Mouse (Mus musculus) midbrain, embryonic 13.5 days (tissue): Measurements from ENCODE around the gene Trim25. TPM values are rescaled to one million over a fixed set of nuclear protein-coding genes. Genes with fewer than 3 reads are reported as not detected.
A peak's percentile ranks its signal among the peaks of the same experiment; 100 is the strongest.

Experiments
- ATAC-seq: fragments of 200-750 bp; cut with Nextera tagmentation; 2 replicates; pipeline ENCODE4 v1.8.0; 2017; ENCODE audit warnings: mild to moderate bottlenecking, moderate TSS enrichment, moderate library complexity
- H3K27ac ChIP-seq: fragments of 300-500 bp; sonication (generic); 2 replicates; pipeline ENCODE4 v1.5.1; 2015; ENCODE audit warnings: inconsistent platforms, mild to moderate bottlenecking, moderate library complexity
- H3K27me3 ChIP-seq: fragments of 300-500 bp; sonication (generic); 2 replicates; pipeline ENCODE4 v1.6.1; 2015; ENCODE audit warnings: mild to moderate bottlenecking, inconsistent platforms
- H3K36me3 ChIP-seq: fragments of 300-500 bp; sonication (generic); 2 replicates; pipeline ENCODE4 v1.6.1; 2015; ENCODE audit warnings: mild to moderate bottlenecking, inconsistent platforms
- H3K4me1 ChIP-seq: fragments of 300-500 bp; sonication (generic); replicated peaks from 2 replicates; pipeline ENCODE4 v1.6.1; 2015; ENCODE audit warnings: inconsistent platforms
- H3K4me2 ChIP-seq: fragments of 300-500 bp; sonication (generic); replicated peaks from 2 replicates; pipeline ENCODE4 v1.6.1; 2015; ENCODE audit warnings: moderate library complexity, mild to moderate bottlenecking, inconsistent platforms
- H3K4me3 ChIP-seq: fragments of 300-500 bp; sonication (generic); replicated peaks from 2 replicates; pipeline ENCODE4 v1.5.1; 2015; ENCODE audit warnings: mild to moderate bottlenecking, inconsistent platforms
- H3K9ac ChIP-seq: fragments of 300-500 bp; sonication (generic); replicated peaks from 2 replicates; pipeline ENCODE4 v1.6.1; 2015; ENCODE audit warnings: mild to moderate bottlenecking, inconsistent platforms
- H3K9me3 ChIP-seq: fragments of 300-500 bp; sonication (generic); 2 replicates; pipeline ENCODE4 v1.6.1; 2016; ENCODE audit warnings: mild to moderate bottlenecking, inconsistent platforms
- WGBS: fragments of 180-500 bp; shearing (Covaris S2); methylation state at CpG from one replicate; pipeline ENCODE4 v1.1.7; 2015; 5-methylcytosine and 5-hydroxymethylcytosine counted together
- polyA plus RNA-seq: library from polyadenylated mRNA; unstranded; fragments of >200 nt; fragmentation: Nextera tagmentation; extraction: Ambion mirVana; gene quantifications from 2 replicates; pipeline ENCODE4 v1.2.1, GENCODE M21; 2015

The Trim25 gene
- polyA plus RNA-seq, 1 experiment from 2014 or later: 3.5 TPM

- Histone ChIP-seq H3K9me3 (no peaks in the 10 kb centered on the region), H3K27ac (peak overlapping the region; percentile 74), H3K4me3 (peak overlapping the region; percentile 92), H3K4me1 (peaks cover 39% of the 10 kb centered on the region), H3K4me2 (peak overlapping the region; percentile 95), H3K36me3 (peaks cover under 1% of the 10 kb centered on the region; the same call in 1 of the 2 replicates), H3K27me3 (no peaks in the 10 kb centered on the region), H3K9ac (peak overlapping the region; percentile 91)
- ATAC-seq: peak; percentile 87
- WGBS: 1% methylated on average over 33 of the region's 33 CpGs
These were observed 60.8 kb downstream of the Trim25 start for GRCm38 (mm10) chr11:89059919-89060422.

- Histone ChIP-seq H3K9me3 (no peaks in the 10 kb centered on the region), H3K36me3 (no peaks in the 10 kb centered on the region), H3K9ac (peak overlapping the region; percentile 91), H3K4me3 (peak overlapping the region; percentile 92), H3K27me3 (no peaks in the 10 kb centered on the region), H3K4me1 (peaks cover 38% of the 10 kb centered on the region), H3K4me2 (peak overlapping the region; percentile 95), H3K27ac (peak overlapping the region; percentile 74)
- WGBS: 1% methylated on average over 60 of the region's 63 CpGs
- peak; percentile 95 for ATAC-seq
These were observed 61.4 kb downstream of the Trim25 start for GRCm38 (mm10) chr11:89060423-89061089.

GRCm38 (mm10) chr11:89061362-89061761, 62.2 kb downstream of the Trim25 start:
- Histone ChIP-seq H3K9ac (no peak overlapping the region), H3K4me1 (peaks cover 31% of the 10 kb centered on the region), H3K27me3 (no peaks in the 10 kb centered on the region), H3K4me3 (no peak overlapping the region), H3K9me3 (no peaks in the 10 kb centered on the region), H3K4me2 (no peak overlapping the region), H3K36me3 (no peaks in the 10 kb centered on the region), H3K27ac (no peak overlapping the region)
- WGBS: 85% methylated on average over 7 of the region's 7 CpGs
- no peak for ATAC-seq

GRCm38 (mm10) chr11:89064312-89064711, 65.1 kb downstream of the Trim25 start:
- peaks cover 7% of the 10 kb centered on the region for H3K4me1 ChIP-seq
- no peaks in the 10 kb centered on the region for H3K9me3 ChIP-seq
- no peak for ATAC-seq
- no peaks in the 10 kb centered on the region for H3K27me3 ChIP-seq
- H3K4me2 ChIP-seq: no peak overlapping the region
- no peaks in the 10 kb centered on the region for H3K36me3 ChIP-seq
- WGBS: 89% methylated on average over 6 of the region's 6 CpGs
- H3K27ac ChIP-seq: no peak overlapping the region
- no peak overlapping the region for H3K9ac ChIP-seq
- H3K4me3 ChIP-seq: no peak overlapping the region

GRCm38 (mm10) chr11:89065297-89065696, 66.1 kb downstream of the Trim25 start:
- no peak for ATAC-seq
- WGBS: over 99% methylated on average over 3 of the region's 3 CpGs
- Histone ChIP-seq H3K36me3 (no peaks in the 10 kb centered on the region), H3K4me3 (no peak overlapping the region), H3K27ac (no peak overlapping the region), H3K9me3 (no peaks in the 10 kb centered on the region), H3K27me3 (no peaks in the 10 kb centered on the region), H3K4me1 (no peaks in the 10 kb centered on the region), H3K4me2 (no peak overlapping the region), H3K9ac (no peak overlapping the region)

GRCm38 (mm10) chr11:89066126-89066525, 67.0 kb downstream of the Trim25 start:
- H3K4me1 ChIP-seq: no peaks in the 10 kb centered on the region

GRCm38 (mm10) chr11:89066750-89067149, 67.6 kb downstream of the Trim25 start, which contains the start of gene Dgke:
Dgke (minus strand) TSS chr11:89066850.
- Histone ChIP-seq H3K4me2 (no peak within 1 kb of the TSS), H3K36me3 (no peaks in the 10 kb centered on the region), H3K9me3 (no peaks in the 10 kb centered on the region), H3K9ac (no peak within 1 kb of the TSS), H3K4me1 (no peaks in the 10 kb centered on the region), H3K27ac (no peak within 1 kb of the TSS), H3K4me3 (no peak within 1 kb of the TSS), H3K27me3 (no peaks in the 10 kb centered on the region)
- 96% methylated on average over 1 of the region's 1 CpGs for WGBS
- no peak for ATAC-seq

More at GRCm38 (mm10) chr11:89066126-89066525, 67.0 kb downstream of the Trim25 start:
- Histone ChIP-seq H3K27ac (no peak overlapping the region), H3K4me2 (no peak overlapping the region), H3K9me3 (no peaks in the 10 kb centered on the region), H3K9ac (no peak overlapping the region), H3K4me3 (no peak overlapping the region), H3K27me3 (no peaks in the 10 kb centered on the region), H3K36me3 (no peaks in the 10 kb centered on the region)
- ATAC-seq: no peak
- WGBS: 84% methylated on average over 6 of the region's 6 CpGs

- Histone ChIP-seq H3K36me3 (no peaks in the 10 kb centered on the region), H3K9ac (no peak overlapping the region), H3K4me3 (no peak overlapping the region), H3K9me3 (no peaks in the 10 kb centered on the region), H3K27ac (no peak overlapping the region), H3K4me1 (no peaks in the 10 kb centered on the region), H3K27me3 (no peaks in the 10 kb centered on the region), H3K4me2 (no peak overlapping the region)
- 73% methylated on average over 6 of the region's 6 CpGs for WGBS
- ATAC-seq: no peak
These were observed 68.2 kb downstream of the Trim25 start for GRCm38 (mm10) chr11:89067301-89067822.

- Histone ChIP-seq H3K27ac (no peak overlapping the region), H3K9me3 (no peaks in the 10 kb centered on the region), H3K4me1 (no peaks in the 10 kb centered on the region), H3K36me3 (no peaks in the 10 kb centered on the region), H3K4me3 (no peak overlapping the region), H3K27me3 (no peaks in the 10 kb centered on the region), H3K4me2 (no peak overlapping the region), H3K9ac (no peak overlapping the region)
- ATAC-seq: no peak
- WGBS: 72% methylated on average over 11 of the region's 11 CpGs
These were observed 68.8 kb downstream of the Trim25 start for GRCm38 (mm10) chr11:89067871-89068490.

- no peak overlapping the region for H3K4me3 ChIP-seq
- no peaks in the 10 kb centered on the region for H3K36me3 ChIP-seq
- 94% methylated on average over 14 of the region's 14 CpGs for WGBS
- no peaks in the 10 kb centered on the region for H3K4me1 ChIP-seq
- no peak for ATAC-seq
- no peak overlapping the region for H3K4me2 ChIP-seq
- H3K27me3 ChIP-seq: no peaks in the 10 kb centered on the region
- no peaks in the 10 kb centered on the region for H3K9me3 ChIP-seq
- H3K27ac ChIP-seq: no peak overlapping the region
- no peak overlapping the region for H3K9ac ChIP-seq
These were observed 69.5 kb downstream of the Trim25 start for GRCm38 (mm10) chr11:89068649-89069048.

- 28% methylated on average over 6 of the region's 6 CpGs for WGBS
- Histone ChIP-seq H3K9me3 (no peaks in the 10 kb centered on the region), H3K27me3 (no peaks in the 10 kb centered on the region), H3K9ac (no peak overlapping the region), H3K4me2 (no peak overlapping the region), H3K36me3 (no peaks in the 10 kb centered on the region), H3K4me1 (no peaks in the 10 kb centered on the region), H3K27ac (no peak overlapping the region), H3K4me3 (no peak overlapping the region)
- no peak for ATAC-seq
These were observed 70.1 kb downstream of the Trim25 start for GRCm38 (mm10) chr11:89069303-89069702.
